Mouse (Mus musculus) layer of hippocampus, adult 18-20 months (tissue): ENCODE measurements at regions not wholly inside any gene's neighbourhood (a gene's known extent, or its start where the extent isn't known, plus 50 kb on each side); places are given as distances from the start of the nearest gene placed in this dataset.

Experiments
- DNase-seq, 2 experiments: peaks; one replicate each; pipeline ENCODE4 v3.0.0; 2022; ENCODE audit warnings: low spot score in 2 of 2

GRCm38 (mm10) chr2:169243981-169244380 lies 288.6 kb upstream of the Zfp64 start:
- DNase-seq, result no peak

DNA sequence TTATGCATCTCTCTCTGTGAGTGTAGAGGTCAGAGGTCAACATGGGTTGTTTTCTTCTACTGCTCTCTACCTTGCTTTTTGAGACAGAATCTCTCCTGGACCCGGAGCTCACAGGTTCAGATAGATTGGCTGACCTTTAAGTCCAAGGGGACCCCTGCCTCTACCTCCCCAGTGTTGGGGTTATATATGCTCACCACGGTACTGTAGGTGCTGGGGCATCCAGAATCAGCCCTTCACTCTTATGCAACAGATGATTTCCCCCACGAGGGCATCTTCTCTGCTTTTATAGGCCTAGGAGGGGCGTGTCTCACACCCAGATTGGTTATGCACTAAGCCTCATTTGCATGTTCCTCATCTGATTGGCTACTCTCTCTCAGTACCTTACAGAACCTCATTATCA lies 282.5 kb upstream of the Zfp64 start:
- DNase-seq, result no peak

DNA sequence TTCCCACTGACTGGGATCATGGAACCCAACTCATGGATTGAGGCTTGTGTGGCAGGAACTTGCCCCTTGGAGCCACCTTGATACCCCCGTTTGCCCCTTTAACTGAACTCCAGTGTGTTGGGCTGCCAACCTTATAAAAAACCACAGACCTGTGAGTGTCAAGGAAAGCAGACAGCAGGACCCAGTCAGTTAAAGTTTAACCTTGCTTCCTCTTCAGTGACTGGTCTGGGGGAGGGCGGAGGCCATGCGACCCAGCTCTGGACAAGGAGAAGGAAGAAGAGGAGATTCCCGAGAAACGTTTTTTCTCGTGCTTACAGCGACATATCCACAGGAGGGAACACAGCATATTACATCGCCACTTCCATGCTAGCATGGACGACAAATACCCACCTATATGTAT lies 281.9 kb upstream of the Zfp64 start:
- no peak for DNase-seq

GRCm38 (mm10) chr2:169234368-169235070 lies 279.1 kb upstream of the Zfp64 start:
- no peak for DNase-seq

DNA sequence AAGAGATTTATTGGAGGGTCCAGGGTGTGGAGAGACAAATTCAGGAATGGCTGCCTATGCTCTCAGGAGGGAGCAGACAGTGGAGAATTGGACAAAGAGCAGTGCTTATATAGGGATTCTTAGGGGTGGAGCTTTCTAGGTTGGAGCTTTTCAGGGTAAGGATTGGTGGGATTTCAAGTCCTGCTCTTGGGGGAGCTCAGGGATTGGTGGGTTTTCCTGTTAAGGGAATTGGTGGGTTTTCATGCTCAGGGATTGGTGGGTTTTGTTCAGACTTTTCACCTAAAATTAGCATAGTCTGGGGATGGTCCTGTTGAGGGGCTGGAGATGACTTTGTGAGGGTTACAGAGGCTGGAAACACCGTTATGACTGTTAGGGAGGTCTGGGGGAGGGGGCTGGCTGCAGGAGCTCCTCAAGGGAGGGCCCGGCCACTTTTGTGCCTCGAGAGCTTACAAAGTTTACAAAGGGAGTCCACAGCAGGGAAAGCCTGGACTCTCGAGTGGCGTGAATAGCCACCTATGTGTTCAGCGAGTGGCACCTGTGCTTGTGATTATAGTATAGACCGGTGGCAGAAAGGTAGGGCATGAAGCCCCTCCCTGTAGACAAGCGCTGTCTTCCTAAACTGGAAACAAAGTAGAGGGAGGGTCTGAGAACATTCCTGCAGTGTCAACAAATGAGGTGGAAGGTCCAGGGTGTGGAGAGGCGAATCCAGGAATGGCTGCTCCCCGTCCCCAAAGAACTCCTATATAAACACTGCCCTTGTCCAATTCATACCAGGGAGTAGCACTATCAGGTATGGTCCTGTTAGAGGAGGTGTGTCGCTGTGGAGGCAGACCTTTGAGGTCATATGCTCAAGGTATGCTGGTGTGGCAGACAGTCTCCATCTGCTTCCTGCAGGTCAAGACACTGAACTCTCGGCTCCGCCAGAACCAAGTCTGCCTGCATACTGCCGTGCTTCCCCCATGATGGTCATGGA lies 278.1 kb upstream of the Zfp64 start:
- no peak for DNase-seq

GRCm38 (mm10) chr2:169222264-169222663 lies 266.9 kb upstream of the Zfp64 start:
- DNase-seq, result peak in 1 of 2 experiments; percentile 1

DNA sequence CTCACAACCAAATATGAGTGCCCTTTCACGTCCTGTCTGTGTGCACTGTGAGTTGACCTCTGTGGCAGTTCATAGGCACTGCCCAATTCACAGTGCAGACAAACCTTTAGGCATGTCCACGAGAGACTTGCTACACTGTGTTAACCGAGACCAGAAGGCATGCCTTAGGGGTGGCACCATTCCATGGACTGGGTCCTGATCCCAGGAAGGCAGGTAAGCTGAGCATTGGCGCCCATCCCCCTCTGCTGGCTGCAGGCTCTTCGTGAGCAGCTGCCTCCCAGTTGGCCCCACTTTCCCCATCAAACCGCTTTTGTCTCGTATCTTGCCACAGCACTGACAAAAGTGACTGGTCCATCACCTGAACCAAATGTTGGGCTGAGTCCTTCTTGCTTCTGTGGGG lies 265.8 kb upstream of the Zfp64 start:
- no peak for DNase-seq

- no peak for DNase-seq
Measured at GRCm38 (mm10) chr2:169215546-169216043, 260.2 kb upstream of the Zfp64 start.

GRCm38 (mm10) chr2:169214396-169214795 lies 259.0 kb upstream of the Zfp64 start:
- no peak for DNase-seq

- DNase-seq, result no peak
Measured at GRCm38 (mm10) chr2:169213314-169213713, 257.9 kb upstream of the Zfp64 start.

GRCm38 (mm10) chr2:169212676-169213257 lies 257.4 kb upstream of the Zfp64 start:
- DNase-seq, result no peak

GRCm38 (mm10) chr2:169204254-169204752 lies 248.9 kb upstream of the Zfp64 start:
- DNase-seq, result no peak

- DNase-seq, result no peak
Measured at GRCm38 (mm10) chr2:169191974-169192373, 236.6 kb upstream of the Zfp64 start.

DNA sequence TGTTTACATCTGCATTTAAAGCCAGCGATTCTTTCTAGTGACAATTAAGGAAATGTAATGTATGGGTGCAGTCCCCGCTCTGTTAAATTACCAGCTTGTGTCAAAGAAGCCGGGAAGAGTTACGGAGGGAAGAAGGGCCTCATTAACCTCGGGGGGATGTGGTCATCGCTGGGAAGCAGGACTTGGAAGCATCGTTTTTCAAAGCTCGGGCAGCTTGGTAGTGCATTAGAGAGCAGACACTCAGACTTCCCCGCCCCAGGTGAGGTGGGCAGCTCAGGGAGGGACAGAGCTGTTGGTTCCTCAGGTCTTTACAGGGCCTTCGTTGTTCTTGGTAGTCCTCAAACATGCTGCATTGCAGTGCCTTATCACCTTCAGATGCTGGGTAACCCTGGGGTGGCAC lies 236.1 kb upstream of the Zfp64 start:
- DNase-seq, result no peak

GRCm38 (mm10) chr2:169177565-169177964 lies 222.2 kb upstream of the Zfp64 start:
- no peak for DNase-seq

DNA sequence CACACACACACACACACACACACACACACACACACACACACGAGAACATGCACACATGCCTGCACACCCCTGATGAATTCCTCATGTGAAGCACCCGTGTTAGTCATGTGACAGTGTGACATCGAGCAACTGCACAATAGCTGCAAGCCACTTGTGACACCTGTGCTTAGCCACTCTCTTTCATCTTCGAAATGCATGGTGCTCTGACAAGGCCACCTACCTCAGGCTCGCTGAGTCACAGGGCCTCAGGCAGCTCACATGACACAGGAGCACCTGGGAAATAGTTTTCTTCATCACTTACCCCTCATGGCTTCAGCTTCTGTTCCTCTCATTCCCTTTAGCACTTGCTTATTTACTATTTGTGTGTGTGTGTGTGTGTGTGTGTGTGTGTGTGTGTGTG lies 213.4 kb upstream of the Zfp64 start:
- DNase-seq, result no peak

- DNase-seq, result no peak
Measured at GRCm38 (mm10) chr2:169168376-169168775, 213.0 kb upstream of the Zfp64 start.

- no peak for DNase-seq
Measured at GRCm38 (mm10) chr2:169161651-169162050, 206.3 kb upstream of the Zfp64 start.

DNA sequence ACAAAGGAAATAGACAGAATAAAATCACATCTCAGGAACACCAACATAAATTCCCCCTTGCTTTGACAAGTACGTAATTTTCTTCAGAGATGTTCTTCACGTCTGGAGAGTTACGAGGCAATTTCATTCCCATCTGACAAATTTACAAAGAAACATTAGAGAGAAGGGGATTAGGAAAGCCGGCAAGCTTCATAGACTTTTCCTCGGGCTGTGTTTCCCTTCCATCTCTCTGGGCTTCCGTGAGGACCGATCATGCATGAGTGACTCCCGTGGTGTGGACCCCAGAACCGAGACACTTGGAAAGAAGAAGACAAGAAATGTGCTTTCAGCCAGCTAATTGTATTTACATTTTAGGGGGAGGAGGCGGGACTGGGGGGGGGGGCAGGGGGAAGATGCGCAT lies 203.4 kb upstream of the Zfp64 start:
- DNase-seq, result no peak

DNA sequence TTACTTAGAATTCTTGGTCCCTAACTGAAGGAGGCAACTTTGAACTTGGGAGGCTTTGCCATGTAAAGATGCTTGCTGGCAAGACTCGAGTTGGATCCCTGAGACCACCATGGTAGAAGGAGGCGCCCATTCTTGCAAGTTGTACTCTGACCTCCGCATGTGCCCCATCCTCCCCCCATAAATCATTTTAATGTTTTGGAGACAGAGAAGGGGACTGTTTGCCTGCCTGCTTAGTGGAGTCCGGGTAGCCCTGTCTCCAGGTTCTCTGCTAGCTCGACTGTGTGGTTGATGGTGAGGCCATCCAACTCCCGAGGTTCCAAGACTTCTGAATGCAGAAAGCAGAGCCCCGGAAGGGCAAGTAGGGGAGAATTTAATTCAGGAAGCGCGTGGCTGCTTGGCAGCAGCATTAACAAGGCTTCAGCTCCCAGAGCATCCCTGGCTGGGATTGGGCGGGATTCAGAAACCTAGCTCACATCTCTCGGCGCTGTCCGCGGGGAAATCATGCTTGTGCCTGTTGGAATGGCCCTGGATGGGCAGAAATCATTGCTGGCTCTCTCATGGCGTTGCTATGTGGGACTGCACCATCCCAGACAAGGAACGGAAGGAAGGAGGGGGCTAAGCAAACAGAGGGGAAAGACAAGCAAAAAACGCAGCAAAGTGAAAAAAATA lies 202.8 kb upstream of the Zfp64 start:
- no peak for DNase-seq

- DNase-seq, result no peak
Measured at GRCm38 (mm10) chr2:169156908-169157307, 201.5 kb upstream of the Zfp64 start.
